32 mouse cellular contexts compared by ENCODE assay signal in genomic region chr6:42593138-42593882, GRCm38 (mm10). TPM values are rescaled to one million over a fixed set of nuclear protein-coding genes. Genes with fewer than 3 reads are reported as not detected.
A peak's percentile ranks its signal among the peaks of the same experiment; 100 is the strongest.
DNase-seq lines count a peak whose midpoint lies in the region; ATAC-seq and TF ChIP-seq lines count a peak whose summit lies in the region.
"Had no signal": no experiment of that assay in that cellular context is flagged by ENCODE, and none has a peak within 500 bp of the region (broad histone marks: within the 10 kb centered on the region; RNA-seq: fewer than 3 reads in every experiment).

No protein-coding gene starts in this region.

- H3K9ac ChIP-seq in forebrain, embryonic 14.5 days (ENCODE audit: low read length) = no peak overlapping the region
- no peak overlapping the region for H3K9ac ChIP-seq in forebrain, postnatal 0 days
- no peak overlapping the region for H3K9ac ChIP-seq in midbrain, embryonic 13.5 days (replicated peaks)
- H3K9ac ChIP-seq in midbrain, embryonic 12.5 days (replicated peaks) = no peak overlapping the region
- no peak overlapping the region for H3K9ac ChIP-seq in midbrain, embryonic 15.5 days
- H3K9ac ChIP-seq: embryonic facial prominence, embryonic 13.5 days; embryonic facial prominence, embryonic 15.5 days; forebrain, embryonic 12.5 days; forebrain, embryonic 15.5 days had no signal

- DNase-seq in forebrain, embryonic 14.5 days (ENCODE audit: low spot score) = peak; percentile 10
- DNase-seq in forebrain, postnatal 0 days = no peak
- DNase-seq in midbrain, embryonic 10.5 days (ENCODE audit: low spot score) = peak; percentile 14
- peak; percentile 31 for DNase-seq in brain, embryonic 14.5 days (ENCODE audit: low read depth)
- DNase-seq: adrenal gland, adult 8-10 months; adrenal gland, postnatal 14 days; adrenal gland, postnatal 36 days; B cell, adult 2 months; cerebellum, adult 11 months; cerebellum, adult 18-20 months; cerebellum, adult 8-10 months; cerebellum, adult 9-11 months; cerebellum, postnatal 14 days; cerebellum, postnatal 36 days; embryo, embryonic 11 days had no signal

- no peaks in the 10 kb centered on the region for H3K4me1 ChIP-seq in forebrain, embryonic 14.5 days (ENCODE audit: control insufficient read depth, insufficient read depth, low read length)
- H3K4me1 ChIP-seq in forebrain, postnatal 0 days (ENCODE audit: insufficient read depth) = no peaks in the 10 kb centered on the region
- peaks cover 11% of the 10 kb centered on the region for H3K4me1 ChIP-seq in midbrain, embryonic 10.5 days
- H3K4me1 ChIP-seq in midbrain, embryonic 13.5 days (replicated peaks) = peaks cover 10% of the 10 kb centered on the region; the same call in 1 of the 2 replicates
- 0 out of 2 replicates have a peak, but pooled peaks cover 5% of the 10 kb centered on the region for H3K4me1 ChIP-seq in midbrain, embryonic 12.5 days
- no peaks in the 10 kb centered on the region for H3K4me1 ChIP-seq in midbrain, embryonic 15.5 days
- H3K4me1 ChIP-seq: embryonic facial prominence, embryonic 13.5 days; embryonic facial prominence, embryonic 15.5 days; forebrain, embryonic 15.5 days had no signal

- TF ChIP-seq POLR2A in brain, embryonic 14.5 days (IDR thresholded peaks at IDR 0.05; ENCODE audit: borderline replicate concordance, extremely low read depth, insufficient read depth, insufficient read length, poor library complexity, severe bottlenecking) = no peak

- no peak overlapping the region for H3K27ac ChIP-seq in forebrain, embryonic 14.5 days (ENCODE audit: low read depth, low read length)
- no peak overlapping the region for H3K27ac ChIP-seq in forebrain, postnatal 0 days (ENCODE audit: low read depth, low read length)
- peak overlapping the region; percentile 46; the same call in 1 of the 2 replicates for H3K27ac ChIP-seq in midbrain, embryonic 10.5 days (replicated peaks)
- H3K27ac ChIP-seq in midbrain, embryonic 13.5 days = no peak overlapping the region
- no peak overlapping the region for H3K27ac ChIP-seq in midbrain, embryonic 12.5 days (replicated peaks)
- H3K27ac ChIP-seq in midbrain, embryonic 15.5 days = no peak overlapping the region
- H3K27ac ChIP-seq: embryonic facial prominence, embryonic 13.5 days; embryonic facial prominence, embryonic 15.5 days; forebrain, embryonic 10.5 days; forebrain, embryonic 12.5 days; forebrain, embryonic 15.5 days had no signal

- TF ChIP-seq CTCF in forebrain, postnatal 0 days (IDR thresholded peaks at IDR 0.05; ENCODE audit: low read depth) = no peak
- no peak for TF ChIP-seq CTCF in brain, embryonic 14.5 days (IDR thresholded peaks at IDR 0.05; ENCODE audit: borderline replicate concordance, extremely low read depth, insufficient read depth, insufficient read length)

- ATAC-seq in forebrain, embryonic 14.5 days = 0 out of 2 replicates have a peak, but pooled peaks have one; percentile 34
- no peak for ATAC-seq in forebrain, postnatal 0 days
- no peak for ATAC-seq in midbrain, embryonic 13.5 days
- ATAC-seq in midbrain, embryonic 12.5 days (ENCODE audit: low FRiP score, low read depth) = peak; percentile 79
- ATAC-seq in midbrain, embryonic 15.5 days (replicated peaks) = no peak
- ATAC-seq: activated CD4-positive, CD25-positive, alpha-beta regulatory T cell, adult 4 months; CD4-positive, CD25-positive, alpha-beta regulatory T cell, adult 4 months; forebrain, embryonic 15.5 days; Patski had no signal

- H3K4me2 ChIP-seq in forebrain, embryonic 14.5 days (ENCODE audit: low read length) = no peak overlapping the region
- no peak overlapping the region for H3K4me2 ChIP-seq in forebrain, postnatal 0 days (ENCODE audit: low read depth)
- no peak overlapping the region; the same call in 1 of the 2 replicates for H3K4me2 ChIP-seq in midbrain, embryonic 13.5 days (replicated peaks)
- no peak overlapping the region; the same call in 1 of the 2 replicates for H3K4me2 ChIP-seq in midbrain, embryonic 12.5 days (replicated peaks)
- no peak overlapping the region for H3K4me2 ChIP-seq in midbrain, embryonic 15.5 days
- H3K4me2 ChIP-seq: embryonic facial prominence, embryonic 13.5 days; embryonic facial prominence, embryonic 15.5 days; forebrain, embryonic 12.5 days; forebrain, embryonic 15.5 days had no signal

- no peaks in the 10 kb centered on the region for H3K36me3 ChIP-seq in forebrain, embryonic 14.5 days (ENCODE audit: control insufficient read depth, insufficient read depth, low read length)
- no peaks in the 10 kb centered on the region for H3K36me3 ChIP-seq in forebrain, postnatal 0 days (ENCODE audit: insufficient read depth)
- H3K36me3 ChIP-seq in midbrain, embryonic 10.5 days = no peaks in the 10 kb centered on the region
- H3K36me3 ChIP-seq in midbrain, embryonic 13.5 days = no peaks in the 10 kb centered on the region
- no peaks in the 10 kb centered on the region for H3K36me3 ChIP-seq in midbrain, embryonic 12.5 days
- no peaks in the 10 kb centered on the region for H3K36me3 ChIP-seq in midbrain, embryonic 15.5 days (replicated peaks)
- H3K36me3 ChIP-seq: embryonic facial prominence, embryonic 13.5 days; embryonic facial prominence, embryonic 15.5 days; forebrain, embryonic 10.5 days; forebrain, embryonic 12.5 days; forebrain, embryonic 15.5 days; G1E had no signal

- no peaks in the 10 kb centered on the region for H3K27me3 ChIP-seq in forebrain, embryonic 14.5 days (replicated peaks; ENCODE audit: control insufficient read depth, insufficient read depth, low read length)
- no peaks in the 10 kb centered on the region for H3K27me3 ChIP-seq in forebrain, postnatal 0 days (ENCODE audit: insufficient read depth, low read length)
- no peaks in the 10 kb centered on the region for H3K27me3 ChIP-seq in midbrain, embryonic 10.5 days (ENCODE audit: low read depth, poor library complexity, severe bottlenecking)
- H3K27me3 ChIP-seq in midbrain, embryonic 13.5 days = no peaks in the 10 kb centered on the region
- no peaks in the 10 kb centered on the region for H3K27me3 ChIP-seq in midbrain, embryonic 12.5 days
- no peaks in the 10 kb centered on the region for H3K27me3 ChIP-seq in midbrain, embryonic 15.5 days (replicated peaks)
- H3K27me3 ChIP-seq: CH12.LX; embryonic facial prominence, embryonic 13.5 days; embryonic facial prominence, embryonic 15.5 days; forebrain, embryonic 12.5 days; forebrain, embryonic 15.5 days had no signal

- no peak overlapping the region for H3K4me3 ChIP-seq in forebrain, embryonic 14.5 days (ENCODE audit: low read depth, low read length)
- H3K4me3 ChIP-seq in forebrain, postnatal 0 days (ENCODE audit: low read depth, low read length) = no peak overlapping the region
- no peak overlapping the region for H3K4me3 ChIP-seq in midbrain, embryonic 10.5 days
- no peak overlapping the region for H3K4me3 ChIP-seq in midbrain, embryonic 13.5 days (replicated peaks)
- H3K4me3 ChIP-seq in midbrain, embryonic 12.5 days = no peak overlapping the region
- no peak overlapping the region for H3K4me3 ChIP-seq in midbrain, embryonic 15.5 days
- H3K4me3 ChIP-seq: embryonic facial prominence, embryonic 13.5 days; embryonic facial prominence, embryonic 15.5 days; erythroblast, embryonic 14.5 days; forebrain, embryonic 10.5 days; forebrain, embryonic 12.5 days; forebrain, embryonic 15.5 days had no signal

- no peaks in the 10 kb centered on the region for H3K9me3 ChIP-seq in forebrain, embryonic 14.5 days (replicated peaks; ENCODE audit: control insufficient read depth, low read length)
- no peaks in the 10 kb centered on the region for H3K9me3 ChIP-seq in forebrain, postnatal 0 days (ENCODE audit: low read length)
- no peaks in the 10 kb centered on the region for H3K9me3 ChIP-seq in midbrain, embryonic 10.5 days (replicated peaks)
- H3K9me3 ChIP-seq in midbrain, embryonic 13.5 days = no peaks in the 10 kb centered on the region
- no peaks in the 10 kb centered on the region for H3K9me3 ChIP-seq in midbrain, embryonic 12.5 days
- H3K9me3 ChIP-seq in midbrain, embryonic 15.5 days = no peaks in the 10 kb centered on the region
- H3K9me3 ChIP-seq: embryonic facial prominence, embryonic 13.5 days; embryonic facial prominence, embryonic 15.5 days; forebrain, embryonic 10.5 days; forebrain, embryonic 12.5 days; forebrain, embryonic 15.5 days; G1E had no signal

- WGBS in forebrain, embryonic 14.5 days = 58% methylated on average over 17 of the region's 17 CpGs
- WGBS in forebrain, postnatal 0 days = 56% methylated on average over 17 of the region's 17 CpGs
- 74% methylated on average over 17 of the region's 17 CpGs for WGBS in midbrain, embryonic 10.5 days
- WGBS in midbrain, embryonic 13.5 days = 49% methylated on average over 17 of the region's 17 CpGs
- 59% methylated on average over 17 of the region's 17 CpGs for WGBS in midbrain, embryonic 12.5 days
- 47% methylated on average over 17 of the region's 17 CpGs for WGBS in midbrain, embryonic 15.5 days

RNA-seq across cellular contexts. Expression of gene Tcaf3, which starts 4.2 kb away (rescaled TPM):
- not detected in 2 replicates for polyA plus RNA-seq in forebrain, embryonic 14.5 days (2014; fragmentation: Nextera tagmentation; extraction: Ambion mirVana)
- total RNA-seq in forebrain, postnatal 0 days (2014; rRNA removed) = not detected in 2 replicates
- polyA plus RNA-seq in forebrain, postnatal 0 days (2015; fragmentation: Nextera tagmentation; extraction: Ambion mirVana) = not detected in 2 replicates
- polyA plus RNA-seq in midbrain, embryonic 10.5 days (2016; fragmentation: Nextera tagmentation; extraction: Ambion mirVana) = not detected in 2 replicates
- not detected in 2 replicates for polyA plus RNA-seq in midbrain, embryonic 13.5 days (2015; fragmentation: Nextera tagmentation; extraction: Ambion mirVana)
- polyA plus RNA-seq in midbrain, embryonic 12.5 days (2016; fragmentation: Nextera tagmentation; extraction: Ambion mirVana) = not detected in 2 replicates
- 0.05 TPM in 1 of 2 replicates, not detected in the other for polyA plus RNA-seq in midbrain, embryonic 15.5 days (2015; fragmentation: Nextera tagmentation; extraction: Ambion mirVana)
- polyA plus RNA-seq in brain, embryonic 14.5 days (2012; rRNA removed) = not detected in 2 replicates
- total RNA-seq: adrenal gland, adult 18-20 months; adrenal gland, adult 8-10 months; adrenal gland, postnatal 14 days; adrenal gland, postnatal 36 days; CH12.LX; common myeloid progenitor, adult 5-6 weeks had no signal
- polyA plus RNA-seq: activated CD4-positive, CD25-positive, alpha-beta regulatory T cell, adult 4 months; CD4-positive, CD25-positive, alpha-beta regulatory T cell, adult 4 months; embryonic facial prominence, embryonic 11.5 days; embryonic facial prominence, embryonic 13.5 days; erythroblast, embryonic 14.5 days; forebrain, embryonic 10.5 days; forebrain, embryonic 12.5 days; forebrain, embryonic 15.5 days; G1E; Patski had no signal

RNA-seq across cellular contexts. Expression of gene Olfr455, which starts 45.9 kb away (rescaled TPM):
- not detected in 2 replicates for polyA plus RNA-seq in forebrain, embryonic 14.5 days (2014; fragmentation: Nextera tagmentation; extraction: Ambion mirVana)
- not detected in 2 replicates for total RNA-seq in forebrain, postnatal 0 days (2014; rRNA removed)
- not detected in 2 replicates for polyA plus RNA-seq in forebrain, postnatal 0 days (2015; fragmentation: Nextera tagmentation; extraction: Ambion mirVana)
- not detected in 2 replicates for polyA plus RNA-seq in midbrain, embryonic 10.5 days (2016; fragmentation: Nextera tagmentation; extraction: Ambion mirVana)
- polyA plus RNA-seq in midbrain, embryonic 13.5 days (2015; fragmentation: Nextera tagmentation; extraction: Ambion mirVana) = not detected in 2 replicates
- not detected in 2 replicates for polyA plus RNA-seq in midbrain, embryonic 12.5 days (2016; fragmentation: Nextera tagmentation; extraction: Ambion mirVana)
- not detected in 2 replicates for polyA plus RNA-seq in midbrain, embryonic 15.5 days (2015; fragmentation: Nextera tagmentation; extraction: Ambion mirVana)
- polyA plus RNA-seq in brain, embryonic 14.5 days (2012; rRNA removed) = not detected in 2 replicates
- total RNA-seq: adrenal gland, adult 18-20 months; adrenal gland, adult 8-10 months; adrenal gland, postnatal 14 days; adrenal gland, postnatal 36 days; CH12.LX; common myeloid progenitor, adult 5-6 weeks; G1E had no signal
- polyA plus RNA-seq: CD4-positive, CD25-positive, alpha-beta regulatory T cell, adult 4 months; embryonic facial prominence, embryonic 11.5 days; embryonic facial prominence, embryonic 13.5 days; embryonic facial prominence, embryonic 15.5 days; erythroblast, embryonic 14.5 days; forebrain, embryonic 10.5 days; forebrain, embryonic 12.5 days; forebrain, embryonic 15.5 days; G1E; Patski had no signal

RNA-seq across cellular contexts. Expression of gene Tcaf2, which starts 51.7 kb away (rescaled TPM):
- polyA plus RNA-seq in forebrain, embryonic 14.5 days (2014; fragmentation: Nextera tagmentation; extraction: Ambion mirVana) = 0.55 and 0.63 TPM in 2 replicates
- 2.0 and 2.4 TPM in 2 replicates for total RNA-seq in forebrain, postnatal 0 days (2014; rRNA removed)
- polyA plus RNA-seq in forebrain, postnatal 0 days (2015; fragmentation: Nextera tagmentation; extraction: Ambion mirVana) = 0.57 and 1.2 TPM in 2 replicates
- polyA plus RNA-seq in midbrain, embryonic 10.5 days (2016; fragmentation: Nextera tagmentation; extraction: Ambion mirVana) = 3.9 and 4.2 TPM in 2 replicates
- 1.9 and 2.3 TPM in 2 replicates for polyA plus RNA-seq in midbrain, embryonic 13.5 days (2015; fragmentation: Nextera tagmentation; extraction: Ambion mirVana)
- polyA plus RNA-seq in midbrain, embryonic 12.5 days (2016; fragmentation: Nextera tagmentation; extraction: Ambion mirVana) = 3.2 TPM in 2 replicates
- 1.4 and 1.6 TPM in 2 replicates for polyA plus RNA-seq in midbrain, embryonic 15.5 days (2015; fragmentation: Nextera tagmentation; extraction: Ambion mirVana)
- polyA plus RNA-seq in brain, embryonic 14.5 days (2012; rRNA removed) = 0.79 and 1.6 TPM in 2 replicates
- total RNA-seq: CH12.LX had no signal
- polyA plus RNA-seq: activated CD4-positive, CD25-positive, alpha-beta regulatory T cell, adult 4 months; CD4-positive, CD25-positive, alpha-beta regulatory T cell, adult 4 months; erythroblast, embryonic 14.5 days; G1E had no signal

Comparison
In these comparisons a context has a peak if more than half of its experiments do, and no peak if none do; other contexts are left out.
1. ATAC-seq: peak in forebrain, embryonic 14.5 days (single experiment) and midbrain, embryonic 12.5 days (single experiment); none in forebrain, postnatal 0 days (single experiment), midbrain, embryonic 13.5 days (single experiment) and midbrain, embryonic 15.5 days (single experiment).